Mouse (Mus musculus) neural tube, embryonic 14.5 days (tissue): ENCODE results near the gene Slc7a3. TPM values are rescaled to one million over a fixed set of nuclear protein-coding genes. Genes with fewer than 3 reads are reported as not detected.

Experiments used
- ATAC-seq: fragments of 200-750 bp; cut with Nextera tagmentation; 2 replicates; pipeline ENCODE4 v1.8.0; 2017; ENCODE audit warnings: low read depth, mild to moderate bottlenecking, moderate TSS enrichment, moderate library complexity
- H3K27ac ChIP-seq: fragments of 300-500 bp; sonication (generic); 2 replicates; pipeline ENCODE4 v1.5.1; 2014; ENCODE audit warnings: low read depth, mild to moderate bottlenecking, control low read depth, low read length, moderate library complexity, mixed read lengths
- H3K27me3 ChIP-seq: fragments of 300-500 bp; sonication (generic); 2 replicates; pipeline ENCODE4 v1.6.1; 2014; ENCODE audit warnings: low read length; ENCODE audit not compliant: control insufficient read depth, insufficient read depth
- H3K36me3 ChIP-seq: fragments of 300-500 bp; sonication (generic); 2 replicates; pipeline ENCODE4 v1.6.1; 2014; ENCODE audit warnings: low read length, mixed read lengths; ENCODE audit not compliant: control insufficient read depth, insufficient read depth
- H3K4me1 ChIP-seq: fragments of 300-500 bp; sonication (generic); 2 replicates; pipeline ENCODE4 v1.6.1; 2014; ENCODE audit warnings: low read length; ENCODE audit not compliant: control insufficient read depth, insufficient read depth
- H3K4me2 ChIP-seq: fragments of 300-500 bp; sonication (generic); 2 replicates; pipeline ENCODE4 v1.6.1; 2014; ENCODE audit warnings: mild to moderate bottlenecking, low read depth, low read length, control low read depth
- H3K4me3 ChIP-seq: fragments of 300-500 bp; sonication (generic); 2 replicates; pipeline ENCODE4 v1.5.1; 2014; ENCODE audit warnings: low read depth, low read length, control low read depth, mixed read lengths
- H3K9ac ChIP-seq: fragments of 300-500 bp; sonication (generic); replicated peaks from 2 replicates; pipeline ENCODE4 v1.6.1; 2014; ENCODE audit warnings: low read depth, mild to moderate bottlenecking, control low read depth, low read length, mixed read lengths
- H3K9me3 ChIP-seq: fragments of 300-500 bp; sonication (generic); 2 replicates; pipeline ENCODE4 v1.6.1; 2016; ENCODE audit warnings: low read length; ENCODE audit not compliant: control insufficient read depth
- WGBS: fragments of 180-500 bp; shearing (Covaris S2); extraction: QIAGEN DNeasy Blood & Tissue Kit; methylation state at CpG from one replicate; pipeline ENCODE4 v1.1.7; 2014; 5-methylcytosine and 5-hydroxymethylcytosine counted together
- polyA plus RNA-seq: library from polyadenylated mRNA; unstranded; fragments of >200 nt; fragmentation: Nextera tagmentation; extraction: Ambion mirVana; gene quantifications from 2 replicates; pipeline ENCODE4 v1.2.1, GENCODE M21; 2014

Slc7a3 gene
- polyA plus RNA-seq, 1 experiment from 2014 or later, result 4.2 TPM

DNA sequence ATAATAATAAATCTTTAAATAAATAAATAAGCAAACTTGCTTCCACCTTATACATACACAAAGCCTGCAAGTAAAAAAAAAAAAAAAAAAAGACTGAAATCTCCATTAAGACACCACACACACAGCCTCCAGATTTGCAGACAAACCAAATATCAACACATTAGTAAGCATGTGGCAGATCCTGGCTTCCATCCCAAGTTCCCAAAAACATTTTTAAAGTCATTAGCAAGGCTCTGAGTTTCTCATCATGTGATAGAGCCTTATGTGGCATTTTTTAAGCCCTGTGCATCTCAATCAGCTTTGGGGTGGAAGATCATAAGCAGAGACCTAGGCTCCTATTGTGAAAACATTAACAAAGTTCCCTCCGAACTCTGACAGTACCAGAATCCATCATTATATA, 20.6 kb downstream of the Slc7a3 start:
- WGBS, result 88% methylated on average over 1 of the region's 1 CpGs
- ATAC-seq, result no peak
- Histone ChIP-seq H3K4me3 (no peak overlapping the region), H3K9ac (no peak overlapping the region), H3K27me3 (no peaks in the 10 kb centered on the region), H3K4me1 (no peaks in the 10 kb centered on the region), H3K36me3 (no peaks in the 10 kb centered on the region), H3K9me3 (no peaks in the 10 kb centered on the region), H3K4me2 (no peak overlapping the region), H3K27ac (no peak overlapping the region)

DNA sequence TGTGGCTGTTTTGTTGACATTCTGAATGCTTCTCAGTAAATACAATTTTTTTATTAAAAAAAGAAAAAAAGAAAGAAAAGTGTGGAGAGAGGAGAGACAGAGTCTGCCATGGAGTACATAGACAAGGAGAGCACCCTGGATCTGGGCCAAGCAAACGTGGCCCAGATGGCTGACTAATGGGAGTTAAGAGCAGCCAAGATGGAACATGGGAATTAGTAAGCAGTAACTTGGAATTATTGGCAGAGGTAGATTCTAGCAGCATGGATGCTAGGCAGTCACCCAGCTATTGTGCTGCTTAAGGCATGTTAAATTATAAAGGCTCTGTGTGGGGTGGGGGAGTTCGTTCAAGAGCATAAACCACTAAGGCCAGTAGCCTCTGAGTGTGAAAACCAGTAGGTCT, 22.3 kb downstream of the Slc7a3 start:
- Histone ChIP-seq H3K4me2 (no peak overlapping the region), H3K4me3 (no peak overlapping the region), H3K4me1 (no peaks in the 10 kb centered on the region), H3K9me3 (no peaks in the 10 kb centered on the region), H3K27me3 (no peaks in the 10 kb centered on the region), H3K27ac (no peak overlapping the region), H3K36me3 (no peaks in the 10 kb centered on the region), H3K9ac (no peak overlapping the region)
- 52% methylated on average over 2 of the region's 2 CpGs for WGBS
- ATAC-seq, result no peak

DNA sequence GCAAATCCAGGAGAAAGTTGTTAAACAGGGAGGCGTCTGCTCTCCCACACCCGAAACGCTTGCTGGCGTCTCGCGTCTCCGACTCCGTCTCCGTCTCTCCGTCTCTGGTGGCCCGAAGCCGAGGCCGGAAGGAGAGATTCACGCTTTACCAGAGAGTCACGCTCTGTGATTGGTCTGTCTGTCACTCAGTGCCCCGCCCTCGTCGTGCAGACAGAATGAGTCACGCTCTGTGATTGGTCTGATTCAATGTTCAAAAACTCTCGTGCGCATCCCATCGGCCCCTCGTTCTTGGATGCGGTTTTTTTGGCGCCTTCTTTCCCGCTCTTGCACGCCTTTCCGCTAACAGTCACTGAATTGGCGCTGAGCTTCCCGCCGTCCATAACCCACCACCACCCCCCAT, 26.3 kb downstream of the Slc7a3 start, which contains the start of gene Tex11:
Tex11 (minus strand) TSS at position 127 of the 400 bp plus-strand sequence.
- WGBS, result 88% methylated on average over 31 of the region's 31 CpGs
- Histone ChIP-seq H3K4me2 (no peak within 1 kb of the TSS), H3K36me3 (no peaks in the 10 kb centered on the region), H3K4me3 (no peak within 1 kb of the TSS), H3K27ac (no peak within 1 kb of the TSS), H3K4me1 (no peaks in the 10 kb centered on the region), H3K9me3 (no peaks in the 10 kb centered on the region), H3K9ac (no peak within 1 kb of the TSS), H3K27me3 (no peaks in the 10 kb centered on the region)
- no peak for ATAC-seq

Other genes starting within 250 kb of the Slc7a3 start
- gene Tex11, start 26.4 kb downstream of the Slc7a3 start, polyA plus RNA-seq, result not detected in 2 replicates
- gene Snx12, start 136.5 kb upstream of the Slc7a3 start, polyA plus RNA-seq, result 36.5 and 39.1 TPM in 2 replicates
- gene Foxo4, start 168.5 kb upstream of the Slc7a3 start, polyA plus RNA-seq, result 0.55 and 0.59 TPM in 2 replicates
- gene Gm614, start 178.0 kb upstream of the Slc7a3 start, polyA plus RNA-seq, result not detected in 2 replicates
- 2.7 and 5.1 TPM in 2 replicates for gene Il2rg, start 182.2 kb upstream of the Slc7a3 start, polyA plus RNA-seq
- gene Gm20489, start 183.0 kb upstream of the Slc7a3 start, polyA plus RNA-seq, result not detected in 2 replicates
- gene Med12, start 188.0 kb upstream of the Slc7a3 start, polyA plus RNA-seq, result 32.0 and 34.2 TPM in 2 replicates
- gene Nlgn3, start 213.1 kb upstream of the Slc7a3 start, polyA plus RNA-seq, result 91.8 and 121 TPM in 2 replicates